Mouse (Mus musculus): ENCODE measurements around the gene Cfap20. TPM values are rescaled to one million over a fixed set of nuclear protein-coding genes. Genes with fewer than 3 reads are reported as not detected.

Gene Cfap20
- polyA plus RNA-seq, 1 experiment from 2014 or later: 138 TPM

GRCm38 (mm10) chr8:95375374-95375930 lies 59.2 kb downstream of the Cfap20 start:
- H3K4me3 ChIP-seq (ENCODE audit: low read depth, low read length): no peak overlapping the region
- no peaks in the 10 kb centered on the region for H3K36me3 ChIP-seq (ENCODE audit: insufficient read depth, low read length)
- no peak for ATAC-seq
- H3K9ac ChIP-seq (replicated peaks; ENCODE audit: low read depth): no peak overlapping the region
- TF ChIP-seq CTCF (IDR thresholded peaks at IDR 0.05): no peak
- no peak for TF ChIP-seq EP300 (IDR thresholded peaks at IDR 0.05)
- no peaks in the 10 kb centered on the region for H3K9me3 ChIP-seq (ENCODE audit: low read length)
- H3K27me3 ChIP-seq (replicated peaks; ENCODE audit: insufficient read depth, low read length): no peaks in the 10 kb centered on the region
- H3K27ac ChIP-seq (ENCODE audit: low read length): no peak overlapping the region
- DNase-seq (ENCODE audit: low spot score): no peak
- no peak overlapping the region for H3K4me2 ChIP-seq (replicated peaks; ENCODE audit: low read depth, low read length)
- 78% methylated on average over 7 of the region's 7 CpGs for WGBS
- H3K4me1 ChIP-seq (ENCODE audit: insufficient read depth, low read depth, low read length): peaks cover 5% of the 10 kb centered on the region; the same call in 1 of the 2 replicates

- 63% methylated on average over 3 of the region's 3 CpGs for WGBS
- no peaks in the 10 kb centered on the region for H3K27me3 ChIP-seq (replicated peaks; ENCODE audit: insufficient read depth, low read length)
- no peak overlapping the region for H3K4me3 ChIP-seq (ENCODE audit: low read depth, low read length)
- TF ChIP-seq EP300 (IDR thresholded peaks at IDR 0.05) (no peak), CTCF (IDR thresholded peaks at IDR 0.05) (no peak)
- no peak overlapping the region for H3K27ac ChIP-seq (ENCODE audit: low read length)
- peaks cover 9% of the 10 kb centered on the region; the same call in 1 of the 2 replicates for H3K4me1 ChIP-seq (ENCODE audit: insufficient read depth, low read depth, low read length)
- ATAC-seq (0 out of 2 replicates have a peak, but pooled peaks have one; percentile 6), DNase-seq (ENCODE audit: low spot score) (peak; percentile 38)
- H3K36me3 ChIP-seq (ENCODE audit: insufficient read depth, low read length): no peaks in the 10 kb centered on the region
- no peak overlapping the region for H3K9ac ChIP-seq (replicated peaks; ENCODE audit: low read depth)
- no peak overlapping the region for H3K4me2 ChIP-seq (replicated peaks; ENCODE audit: low read depth, low read length)
- H3K9me3 ChIP-seq (ENCODE audit: low read length): no peaks in the 10 kb centered on the region
Measured at GRCm38 (mm10) chr8:95374429-95374828, 60.2 kb downstream of the Cfap20 start.

DNA sequence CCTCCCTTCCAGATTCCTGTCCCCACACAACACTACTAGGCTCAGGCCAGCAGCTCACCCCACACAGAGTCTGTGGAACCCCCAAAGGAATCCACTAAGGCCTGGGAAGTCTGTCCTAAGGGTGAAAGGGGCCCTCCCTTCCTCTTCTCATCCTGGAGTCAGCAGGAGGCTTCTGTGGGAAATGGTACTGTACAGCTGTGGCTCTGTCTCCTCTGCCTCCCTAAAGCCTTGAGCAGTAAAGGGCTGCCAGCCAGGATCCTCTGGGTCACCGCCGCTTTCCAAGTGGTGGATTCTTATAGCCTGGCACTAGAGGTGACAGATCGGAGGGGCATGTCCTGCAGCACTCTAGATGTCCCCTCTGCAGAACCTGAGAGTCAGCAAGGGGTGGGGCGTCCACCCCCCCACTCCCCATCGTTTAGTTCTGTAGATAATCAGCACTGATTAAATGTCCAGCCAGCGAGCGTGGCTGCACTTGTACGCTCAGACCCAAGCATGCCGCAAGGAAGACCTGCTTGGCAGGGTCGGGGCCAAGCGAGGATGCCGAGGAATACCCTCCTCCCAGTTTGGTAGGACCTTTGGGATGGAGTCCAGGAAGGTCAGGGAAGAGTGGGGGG lies 61.2 kb downstream of the Cfap20 start:
- ATAC-seq: no peak
- TF ChIP-seq EP300 (IDR thresholded peaks at IDR 0.05): no peak
- TF ChIP-seq CTCF (IDR thresholded peaks at IDR 0.05): no peak
- Histone ChIP-seq H3K9ac (replicated peaks; ENCODE audit: low read depth) (no peak overlapping the region), H3K4me2 (replicated peaks; ENCODE audit: low read depth, low read length) (no peak overlapping the region), H3K27ac (ENCODE audit: low read length) (no peak overlapping the region), H3K4me3 (ENCODE audit: low read depth, low read length) (no peak overlapping the region), H3K9me3 (ENCODE audit: low read length) (no peaks in the 10 kb centered on the region), H3K27me3 (replicated peaks; ENCODE audit: insufficient read depth, low read length) (no peaks in the 10 kb centered on the region), H3K36me3 (ENCODE audit: insufficient read depth, low read length) (no peaks in the 10 kb centered on the region), H3K4me1 (ENCODE audit: insufficient read depth, low read depth, low read length) (peaks cover 11% of the 10 kb centered on the region; the same call in 1 of the 2 replicates)
- 52% methylated on average over 12 of the region's 12 CpGs for WGBS
- no peak for DNase-seq (ENCODE audit: low spot score)

Other genes starting within 250 kb of the Cfap20 start
- 23.7 and 32.4 TPM in 2 replicates for gene Kifc3, start 232.1 kb downstream of the Cfap20 start, polyA plus RNA-seq (2015; fragmentation: Nextera tagmentation; extraction: Ambion mirVana)
- 3.3 and 4.0 TPM in 2 replicates for gene Cngb1, start 128.3 kb downstream of the Cfap20 start, polyA plus RNA-seq (2015; fragmentation: Nextera tagmentation; extraction: Ambion mirVana)
- 1.3 and 2.1 TPM in 2 replicates for gene Tepp, start 124.3 kb downstream of the Cfap20 start, polyA plus RNA-seq (2015; fragmentation: Nextera tagmentation; extraction: Ambion mirVana)
- gene Zfp319, start 102.9 kb downstream of the Cfap20 start, polyA plus RNA-seq (2015; fragmentation: Nextera tagmentation; extraction: Ambion mirVana): 5.9 and 6.0 TPM in 2 replicates
- 33.8 and 39.2 TPM in 2 replicates for gene Usb1, start 102.6 kb downstream of the Cfap20 start, polyA plus RNA-seq (2015; fragmentation: Nextera tagmentation; extraction: Ambion mirVana)
- 25.8 and 26.0 TPM in 2 replicates for gene Mmp15, start 82.6 kb downstream of the Cfap20 start, polyA plus RNA-seq (2015; fragmentation: Nextera tagmentation; extraction: Ambion mirVana)
- gene Csnk2a2, start 55.2 kb upstream of the Cfap20 start, polyA plus RNA-seq (2015; fragmentation: Nextera tagmentation; extraction: Ambion mirVana): 8.3 and 9.8 TPM in 2 replicates
- 13.1 and 18.1 TPM in 2 replicates for gene Ccdc113, start 99.2 kb upstream of the Cfap20 start, polyA plus RNA-seq (2015; fragmentation: Nextera tagmentation; extraction: Ambion mirVana)
- gene Prss54, start 141.5 kb upstream of the Cfap20 start, polyA plus RNA-seq (2015; fragmentation: Nextera tagmentation; extraction: Ambion mirVana): not detected in 2 replicates
- 4.2 and 5.2 TPM in 2 replicates for gene Gins3, start 198.6 kb upstream of the Cfap20 start, polyA plus RNA-seq (2015; fragmentation: Nextera tagmentation; extraction: Ambion mirVana)
- gene Ndrg4, start 242.1 kb upstream of the Cfap20 start, polyA plus RNA-seq (2015; fragmentation: Nextera tagmentation; extraction: Ambion mirVana): 10.1 and 11.4 TPM in 2 replicates

Measured in lung, postnatal 0 days (tissue).